Mouse (Mus musculus) myocyte (in vitro differentiated cells): ENCODE measurements around the gene Ndufs8.

ENCODE experiments used
- CEBPB ChIP-seq: IDR thresholded peaks from 2 replicates; pipeline ENCODE4 v1.6.1; 2011; ENCODE audit warnings: mild to moderate bottlenecking, moderate library complexity; ENCODE audit not compliant: poor library complexity, insufficient read depth, severe bottlenecking
- MYOG ChIP-seq, 3 experiments: IDR thresholded peaks; one replicate each; pipeline ENCODE4 v1.6.1; 2011; ENCODE audit warnings: control low read depth in 2 of 3, low read depth in 2 of 3, mild to moderate bottlenecking in 2 of 3; ENCODE audit not compliant: insufficient read length in 2 of 3, control insufficient read depth in 1 of 3, insufficient read depth in 1 of 3
- POLR2A ChIP-seq: IDR thresholded peaks from one replicate; pipeline ENCODE4 v1.6.1; 2011; ENCODE audit warnings: low read depth, mild to moderate bottlenecking, control low read depth, moderate library complexity; ENCODE audit not compliant: insufficient read length
- POLR2AphosphoS2 ChIP-seq: IDR thresholded peaks from one replicate; pipeline ENCODE4 v1.6.1; 2011; ENCODE audit warnings: low read depth, control low read depth; ENCODE audit not compliant: insufficient read length
- SRF ChIP-seq: IDR thresholded peaks from one replicate; pipeline ENCODE4 v1.6.1; 2011; ENCODE audit warnings: low read depth; ENCODE audit not compliant: control insufficient read depth, insufficient read length
- TCF12 ChIP-seq: IDR thresholded peaks from one replicate; pipeline ENCODE4 v1.6.1; 2011; ENCODE audit warnings: mild to moderate bottlenecking, control low read depth; ENCODE audit not compliant: poor library complexity, insufficient read depth, severe bottlenecking
- TCF3 ChIP-seq: IDR thresholded peaks from one replicate; pipeline ENCODE4 v1.6.1; 2011; ENCODE audit warnings: low read depth, control low read depth; ENCODE audit not compliant: insufficient read length

DNA sequence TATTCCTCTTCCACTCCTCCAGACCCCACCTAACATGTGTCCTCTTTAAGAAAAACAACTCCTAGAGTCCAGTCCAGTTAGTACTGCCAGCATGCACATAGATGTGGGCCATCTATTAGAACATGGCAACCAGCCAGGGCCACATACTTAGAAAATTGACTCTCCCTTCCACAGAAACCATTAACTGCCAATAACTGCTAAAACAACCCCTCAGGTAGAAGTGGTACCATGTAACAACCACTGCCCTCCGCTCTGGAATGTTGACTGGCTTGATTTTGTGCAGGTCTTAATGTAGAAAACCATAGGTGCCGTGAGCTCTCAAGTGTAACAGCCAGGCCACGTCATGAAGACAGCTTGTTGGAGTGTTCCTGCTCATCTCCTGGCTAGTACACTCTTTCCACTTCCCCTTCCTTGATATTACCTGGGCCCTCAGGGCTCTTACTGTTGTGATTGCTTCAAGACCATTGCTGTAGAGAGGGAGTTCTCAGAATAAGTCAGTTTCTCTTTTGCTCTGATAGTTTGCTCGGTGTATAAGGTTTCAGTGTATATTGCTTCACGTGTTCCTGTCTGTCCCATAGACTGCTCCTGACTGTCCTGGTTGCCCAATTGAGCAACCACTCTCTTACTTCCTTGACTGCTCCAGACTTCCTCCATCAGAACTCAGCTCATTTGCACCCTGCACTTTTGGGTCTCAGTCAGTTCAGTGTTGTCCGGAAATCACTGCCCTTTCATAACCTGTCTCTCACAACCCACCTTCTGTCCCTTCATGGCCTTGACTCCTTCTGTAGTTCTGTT lies 32.3 kb downstream of the Ndufs8 start:
- TF ChIP-seq POLR2A (no peak), MYOG (IDR thresholded peaks at IDR 0.05; ENCODE audit: control insufficient read depth in 1 of 3, insufficient read depth in 1 of 3, insufficient read length in 2 of 3, low read depth in 2 of 3) (no peak), TCF3 (no peak), CEBPB (no peak), SRF (no peak), TCF12 (no peak), POLR2AphosphoS2 (no peak)
